Mouse (Mus musculus): ENCODE data around the gene Calm3. TPM values are rescaled to one million over a fixed set of nuclear protein-coding genes. Genes with fewer than 3 reads are reported as not detected.

The Calm3 gene
- polyA plus RNA-seq, 1 experiment from 2014 or later = 101 TPM

GRCm38 (mm10) chr7:16869497-16869896, 54.4 kb downstream of the Calm3 start:
- peak; percentile 89 for ATAC-seq (ENCODE audit: insufficient read depth, low FRiP score, low read depth)
- H3K36me3 ChIP-seq = peaks cover 12% of the 10 kb centered on the region; the same call in 1 of the 2 replicates
- 37% methylated on average over 16 of the region's 16 CpGs for WGBS

GRCm38 (mm10) chr7:16867488-16867887, 56.4 kb downstream of the Calm3 start:
- Histone ChIP-seq H3K9ac (no peak overlapping the region), H3K4me3 (replicated peaks) (no peak overlapping the region), H3K9me3 (no peaks in the 10 kb centered on the region), H3K27ac (no peak overlapping the region), H3K36me3 (peaks cover 25% of the 10 kb centered on the region; the same call in 1 of the 2 replicates), H3K4me2 (no peak overlapping the region), H3K27me3 (replicated peaks) (no peaks in the 10 kb centered on the region), H3K4me1 (no peaks in the 10 kb centered on the region)
- WGBS = 68% methylated on average over 3 of the region's 3 CpGs
- 0 out of 2 replicates have a peak, but pooled peaks have one; percentile 40 for ATAC-seq (ENCODE audit: insufficient read depth, low FRiP score, low read depth)

More at GRCm38 (mm10) chr7:16869497-16869896, 54.4 kb downstream of the Calm3 start:
- H3K9me3 ChIP-seq = no peaks in the 10 kb centered on the region
- H3K4me2 ChIP-seq = no peak overlapping the region
- H3K27ac ChIP-seq = no peak overlapping the region
- no peak overlapping the region for H3K9ac ChIP-seq
- no peaks in the 10 kb centered on the region for H3K27me3 ChIP-seq (replicated peaks)
- no peak overlapping the region for H3K4me3 ChIP-seq (replicated peaks)
- peaks cover 5% of the 10 kb centered on the region; the same call in 1 of the 2 replicates for H3K4me1 ChIP-seq

Other genes with a start within 250 kb of the Calm3 start
- not detected in 2 replicates for gene Ceacam15, start 248.4 kb downstream of the Calm3 start, polyA plus RNA-seq (2015; fragmentation: Nextera tagmentation; extraction: Ambion mirVana)
- not detected in 2 replicates for gene Ceacam9, start 202.2 kb downstream of the Calm3 start, polyA plus RNA-seq (2015; fragmentation: Nextera tagmentation; extraction: Ambion mirVana)
- 251 and 272 TPM in 2 replicates for gene Ap2s1, start 185.7 kb downstream of the Calm3 start, polyA plus RNA-seq (2015; fragmentation: Nextera tagmentation; extraction: Ambion mirVana)
- 64.2 and 66.3 TPM in 2 replicates for gene Slc1a5, start 142.8 kb downstream of the Calm3 start, polyA plus RNA-seq (2015; fragmentation: Nextera tagmentation; extraction: Ambion mirVana)
- gene Strn4, start 108.2 kb downstream of the Calm3 start, polyA plus RNA-seq (2015; fragmentation: Nextera tagmentation; extraction: Ambion mirVana) = 87.2 and 89.4 TPM in 2 replicates
- 28.4 and 29.1 TPM in 2 replicates for gene Fkrp, start 107.4 kb downstream of the Calm3 start, polyA plus RNA-seq (2015; fragmentation: Nextera tagmentation; extraction: Ambion mirVana)
- 11.6 and 12.2 TPM in 2 replicates for gene Prkd2, start 81.2 kb downstream of the Calm3 start, polyA plus RNA-seq (2015; fragmentation: Nextera tagmentation; extraction: Ambion mirVana)
- gene Dact3, start 48.8 kb downstream of the Calm3 start, polyA plus RNA-seq (2015; fragmentation: Nextera tagmentation; extraction: Ambion mirVana) = 3.9 and 4.6 TPM in 2 replicates
- gene Gng8, start 32.3 kb downstream of the Calm3 start, polyA plus RNA-seq (2015; fragmentation: Nextera tagmentation; extraction: Ambion mirVana) = 8.9 and 9.8 TPM in 2 replicates
- gene Ptgir, start 17.6 kb downstream of the Calm3 start, polyA plus RNA-seq (2015; fragmentation: Nextera tagmentation; extraction: Ambion mirVana) = 2.4 and 2.5 TPM in 2 replicates
- 10.2 and 12.7 TPM in 2 replicates for gene Pnmal2, start 20.6 kb upstream of the Calm3 start, polyA plus RNA-seq (2015; fragmentation: Nextera tagmentation; extraction: Ambion mirVana)
- 2.9 and 3.6 TPM in 2 replicates for gene Pnmal1, start 35.6 kb upstream of the Calm3 start, polyA plus RNA-seq (2015; fragmentation: Nextera tagmentation; extraction: Ambion mirVana)
- 0.31 and 0.34 TPM in 2 replicates for gene Gm42372, start 59.0 kb upstream of the Calm3 start, polyA plus RNA-seq (2015; fragmentation: Nextera tagmentation; extraction: Ambion mirVana)
- 29.4 and 33.3 TPM in 2 replicates for gene Ccdc8, start 68.6 kb upstream of the Calm3 start, polyA plus RNA-seq (2015; fragmentation: Nextera tagmentation; extraction: Ambion mirVana)
- gene Ppp5c, start 103.8 kb upstream of the Calm3 start, polyA plus RNA-seq (2015; fragmentation: Nextera tagmentation; extraction: Ambion mirVana) = 92.9 and 95.7 TPM in 2 replicates
- gene Hif3a, start 138.3 kb upstream of the Calm3 start, polyA plus RNA-seq (2015; fragmentation: Nextera tagmentation; extraction: Ambion mirVana) = 47.3 and 54.9 TPM in 2 replicates
- 0.30 and 0.63 TPM in 2 replicates for gene Psg16, start 149.9 kb upstream of the Calm3 start, polyA plus RNA-seq (2015; fragmentation: Nextera tagmentation; extraction: Ambion mirVana)
- 0.04 TPM in 1 of 2 replicates, not detected in the other for gene Ceacam3, start 226.2 kb upstream of the Calm3 start, polyA plus RNA-seq (2015; fragmentation: Nextera tagmentation; extraction: Ambion mirVana)

All from stomach, embryonic 15.5 days (tissue).